Mouse (Mus musculus) cerebellum, adult 2 months (tissue): ENCODE results near the gene Cypt14. TPM values are rescaled to one million over a fixed set of nuclear protein-coding genes. Genes with fewer than 3 reads are reported as not detected.
"Not testable (repeated sequence)": the region's sequence is repeated elsewhere in the genome, so short reads cannot be mapped to it uniquely, and the experiment has no call there.

Source experiments
- DNase-seq, 2 experiments: peaks; one replicate each; pipeline ENCODE4 v3.0.0; 2021
- H3K27ac ChIP-seq: fragments of 200-500 bp; 2 replicates; pipeline ENCODE4 v1.5.1; 2012; ENCODE audit warnings: low read length, control low read depth, inconsistent platforms; ENCODE audit not compliant: insufficient read depth
- H3K27me3 ChIP-seq: fragments of 200-500 bp; 2 replicates; pipeline ENCODE4 v1.6.1; 2012; ENCODE audit warnings: inconsistent platforms, mild to moderate bottlenecking, low read length, moderate library complexity; ENCODE audit not compliant: control insufficient read depth, insufficient read depth
- H3K4me1 ChIP-seq: fragments of 200-500 bp; 2 replicates; pipeline ENCODE4 v1.6.1; 2011; ENCODE audit warnings: low read length; ENCODE audit not compliant: control insufficient read depth, insufficient read depth
- H3K4me3 ChIP-seq: fragments of 200-500 bp; replicated peaks from 2 replicates; pipeline ENCODE3; 2011; ENCODE audit warnings: mild to moderate bottlenecking, low read depth, low read length, control low read depth; ENCODE audit not compliant: insufficient read depth
- WGBS: fragments of 180-500 bp; shearing (Covaris S2); methylation state at CpG from one replicate; pipeline ENCODE4 v1.1.7; 2018; 5-methylcytosine and 5-hydroxymethylcytosine counted together
- polyA plus RNA-seq: library from polyadenylated mRNA; depleted of rRNA; stranded (reverse); fragments of >200 nt; gene quantifications from 2 replicates; pipeline ENCODE4 v1.2.3, GENCODE M21; 2012; rRNA removed

The Cypt14 gene
- not detected in 2 replicates for polyA plus RNA-seq

- not testable (repeated sequence) for H3K27me3 ChIP-seq, H3K4me1 ChIP-seq, H3K27ac ChIP-seq, DNase-seq, H3K4me3 ChIP-seq
- 81% methylated on average over 2 of the region's 2 CpGs for WGBS
Observed at GRCm38 (mm10) chrX:39863504-39863903, at the start of gene Cypt14. Gene Cypt14, minus strand, starts transcription at chrX:39863604.
